Mouse (Mus musculus) adrenal gland, adult 18-20 months (tissue): ENCODE data around the gene Gm21897. TPM values are rescaled to one million over a fixed set of nuclear protein-coding genes. Genes with fewer than 3 reads are reported as not detected.
"Not testable (repeated sequence)": the region's sequence is repeated elsewhere in the genome, so short reads cannot be mapped to it uniquely, and the experiment has no call there.

Experiments used
- DNase-seq, 2 experiments: peaks; one replicate each; pipeline ENCODE4 v3.0.0; 2021 to 2022; ENCODE audit warnings: low spot score in 2 of 2
- long read RNA-seq, 2 experiments: library from polyadenylated mRNA; stranded (forward); transcript quantifications; one replicate each; pipeline ENCODE4 v2.0.0; 2021
- total RNA-seq, 2 experiments: library from RNA; stranded (reverse); gene quantifications; 1 replicate in 1 of 2; 2 replicates in 1 of 2; pipeline ENCODE4 v1.2.3; 2021

Gene Gm21897
- total RNA-seq: not detected
- long read RNA-seq, experiment 1: 0 reads
- long read RNA-seq, experiment 2: 0 reads

DNA sequence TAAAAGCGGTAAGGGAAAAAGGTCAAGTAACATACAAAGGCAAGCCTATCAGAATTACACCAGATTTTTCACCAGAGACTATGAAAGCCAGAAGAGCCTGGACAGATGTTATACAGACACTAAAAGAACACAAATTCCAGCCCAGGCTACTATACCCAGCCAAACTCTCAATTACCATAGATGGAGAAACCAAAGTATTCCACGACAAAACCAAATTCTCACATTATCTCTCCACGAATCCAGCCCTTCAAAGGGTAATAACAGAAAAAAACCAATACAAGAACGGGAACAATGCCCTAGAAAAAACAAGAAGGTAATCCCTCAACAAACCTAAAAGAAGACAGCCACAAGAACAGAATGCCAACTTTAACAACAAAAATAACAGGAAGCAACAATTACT, at the start of gene Gm21897:
Gene Gm21897, plus strand, starts transcription at position 301 of the 400 bp plus-strand sequence.
- DNase-seq: not testable (repeated sequence)

DNA sequence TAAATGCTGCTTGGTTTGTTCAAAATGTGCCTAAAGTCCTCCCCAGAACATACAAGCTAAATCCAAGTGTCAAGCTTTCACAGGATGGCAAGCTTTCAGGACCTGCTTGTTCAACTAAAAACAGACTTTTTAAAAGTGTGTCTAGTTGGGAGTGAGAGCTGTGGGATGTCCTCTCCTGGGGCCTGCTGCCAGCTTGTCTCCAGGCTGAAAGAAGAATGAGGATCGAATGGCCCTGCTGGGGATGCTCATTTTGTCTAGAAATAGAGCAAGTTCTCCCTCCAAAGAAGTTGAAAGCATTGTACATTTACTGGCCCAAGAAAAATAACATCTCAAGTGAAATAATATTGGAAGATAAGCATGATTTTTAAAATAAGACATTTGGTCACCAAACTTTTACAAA, 45.0 kb upstream of the Gm21897 start:
- no peak for DNase-seq

DNA sequence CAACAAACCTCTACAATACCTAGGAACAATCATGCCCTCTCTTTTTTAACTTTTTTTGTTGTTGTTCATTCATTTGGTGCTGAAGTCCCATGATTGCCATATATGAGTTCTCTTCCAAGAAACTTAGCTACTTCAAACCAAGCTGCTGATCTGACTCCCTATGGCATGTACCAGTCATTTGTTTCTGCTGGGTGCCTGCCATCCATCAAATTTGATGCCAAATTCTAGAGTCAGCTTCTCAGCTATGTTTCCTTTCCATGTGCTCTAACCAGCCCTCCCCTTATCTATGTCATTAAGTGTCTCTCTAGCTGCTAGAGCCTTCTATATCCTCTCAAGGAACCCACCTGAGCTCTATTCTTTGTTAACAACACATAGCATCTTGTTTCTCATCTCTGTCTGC, 39.8 kb upstream of the Gm21897 start:
- DNase-seq: no peak

DNA sequence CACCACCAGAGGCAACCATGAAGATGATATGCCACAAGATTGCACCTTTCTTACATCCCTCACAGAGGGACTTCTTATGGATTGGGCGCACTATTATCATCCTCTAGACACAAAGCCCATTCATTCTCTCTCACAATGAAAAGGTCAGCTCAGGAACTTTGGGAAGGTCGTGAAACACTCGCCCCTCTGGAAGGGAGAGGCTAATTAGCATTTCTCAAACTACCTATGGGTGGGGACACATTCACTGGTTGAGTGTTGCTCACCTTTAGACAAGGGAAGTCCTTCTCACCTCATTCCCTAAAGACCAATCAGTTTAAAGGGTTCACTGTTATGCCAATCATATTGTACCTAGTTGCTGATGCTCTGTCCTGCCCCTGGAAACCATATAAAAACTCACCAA, 24.2 kb upstream of the Gm21897 start:
- no peak for DNase-seq

DNA sequence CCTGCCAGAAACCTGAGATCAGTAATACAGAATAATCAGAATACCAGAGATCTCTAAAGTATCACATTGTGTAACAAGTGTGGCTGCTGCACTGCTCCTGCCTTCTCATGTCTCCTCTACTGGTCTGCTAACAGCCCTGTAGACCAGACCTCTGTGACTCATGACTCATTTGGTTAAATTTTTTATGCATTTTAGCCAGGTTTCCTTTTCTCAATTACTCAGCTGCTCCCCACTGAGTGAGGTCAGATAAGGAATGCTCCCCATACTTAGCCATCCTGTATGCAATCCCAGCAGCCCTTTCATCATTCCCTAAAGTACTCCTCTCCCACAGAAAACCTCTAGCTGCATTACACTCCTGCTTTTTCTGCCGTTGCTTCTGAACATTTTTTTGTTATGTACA, 23.0 kb upstream of the Gm21897 start:
- no peak for DNase-seq

DNA sequence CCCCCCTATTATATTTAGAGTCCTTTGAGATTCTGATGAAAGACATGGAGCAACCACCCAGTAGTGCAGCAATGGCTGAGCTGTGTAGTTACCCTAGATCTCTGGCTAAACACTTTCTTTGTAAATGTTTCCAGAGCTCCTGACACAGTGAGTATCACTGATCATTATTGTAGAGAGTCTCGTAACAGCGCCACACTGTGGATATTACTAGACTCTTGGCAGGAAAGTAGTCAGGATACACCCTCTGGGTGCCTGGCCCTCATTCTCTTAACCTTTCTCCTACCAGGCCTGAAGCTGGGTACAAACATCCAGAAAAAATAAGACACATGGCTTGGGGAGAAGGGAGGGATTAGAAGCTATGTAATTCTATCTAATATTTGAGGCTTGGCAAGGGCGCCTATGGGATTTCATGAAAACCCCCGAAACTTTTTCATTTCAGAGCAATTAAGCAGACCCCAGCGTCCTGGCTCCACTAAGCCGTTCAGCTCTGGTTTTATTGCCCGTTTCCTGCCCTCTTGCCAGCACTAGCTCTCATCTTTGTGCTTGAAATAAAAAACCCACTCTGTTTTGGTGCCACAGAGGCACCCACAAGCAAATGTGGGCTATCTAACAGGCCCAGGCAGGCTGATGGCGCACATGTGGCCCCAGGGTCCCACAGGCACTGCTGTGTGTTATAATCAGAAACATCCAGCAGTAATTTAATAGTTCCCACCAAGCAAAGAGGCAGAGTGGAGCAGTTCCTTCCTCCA, 22.2 kb upstream of the Gm21897 start:
- peak in 1 of 2 experiments; percentile 4 for DNase-seq

DNA sequence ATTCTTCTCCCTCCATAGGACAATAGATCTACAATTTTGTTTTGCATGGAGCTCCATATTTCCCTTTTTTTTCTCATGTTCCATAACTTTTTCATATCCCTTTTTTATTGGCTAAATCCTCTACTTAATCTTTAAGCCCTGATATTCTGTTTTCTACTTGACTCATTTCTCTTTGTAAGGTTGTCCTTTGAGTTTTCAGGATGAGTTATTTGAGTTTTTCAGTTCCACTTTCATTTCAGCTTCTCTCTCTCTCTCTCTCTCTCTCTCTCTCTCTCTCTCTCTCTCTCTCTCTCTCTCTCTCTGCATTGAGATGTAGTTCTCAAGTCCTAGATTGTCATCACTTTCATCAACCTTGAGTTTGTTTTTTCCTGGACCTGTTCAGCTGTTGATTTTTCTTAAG, 17.3 kb downstream of the Gm21897 start:
- DNase-seq: no peak

DNA sequence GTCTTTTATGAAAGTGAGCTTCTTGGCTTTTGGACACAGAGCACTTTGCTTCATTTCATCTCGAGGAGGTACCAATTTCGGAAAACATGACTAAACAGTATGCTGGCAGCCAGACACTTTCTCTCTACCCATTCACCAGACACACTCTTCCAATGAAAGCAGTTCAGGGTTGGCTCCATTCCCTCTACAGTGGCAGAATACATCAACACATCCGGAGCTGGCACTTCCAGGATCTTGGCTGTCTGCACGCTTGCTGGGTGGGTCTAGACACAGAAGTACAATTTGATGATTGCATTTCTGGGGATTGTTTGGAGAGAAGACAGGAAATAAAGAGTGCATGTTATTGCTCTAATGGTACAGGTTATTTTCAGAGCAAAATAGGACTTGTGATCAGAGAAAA, 21.8 kb downstream of the Gm21897 start:
- DNase-seq: no peak

DNA sequence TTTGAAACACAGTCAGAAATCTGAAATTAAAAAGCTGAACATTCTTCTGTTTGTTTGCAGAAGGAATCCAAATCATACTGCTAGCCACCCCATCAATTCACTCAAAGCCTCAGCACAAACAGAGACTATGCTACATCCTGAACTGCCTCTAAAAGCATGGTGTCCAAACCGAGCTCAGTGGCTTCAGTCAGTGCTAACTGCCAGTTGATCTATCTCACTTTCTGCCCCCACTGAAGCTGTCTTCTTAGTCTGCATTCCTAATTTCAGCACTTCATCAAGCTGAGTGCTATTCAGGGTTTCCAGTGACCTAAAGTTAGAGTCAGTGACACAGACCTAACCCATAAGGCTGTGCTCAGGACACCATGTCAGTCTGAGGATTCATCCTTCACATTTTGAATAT, 28.8 kb downstream of the Gm21897 start:
- no peak for DNase-seq

DNA sequence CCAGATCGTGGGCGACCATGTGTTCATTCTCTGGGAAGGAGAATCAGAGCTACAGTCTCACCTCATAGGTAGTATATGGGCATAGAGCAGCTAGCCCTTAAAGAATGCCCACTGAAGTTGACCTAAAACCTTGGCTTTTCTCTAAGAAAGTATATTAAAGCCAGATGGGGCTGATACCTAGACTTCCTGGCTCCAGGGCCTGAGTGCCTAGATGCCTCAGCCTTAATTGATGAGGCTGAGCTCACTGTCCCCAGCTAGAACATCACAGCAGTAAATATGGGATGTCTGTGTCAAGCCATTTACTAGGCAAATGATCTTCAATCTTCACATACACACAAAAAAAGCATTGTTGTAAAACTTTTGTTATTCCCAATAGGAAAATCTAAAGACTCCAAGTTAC, 32.1 kb downstream of the Gm21897 start:
- no peak for DNase-seq

DNA sequence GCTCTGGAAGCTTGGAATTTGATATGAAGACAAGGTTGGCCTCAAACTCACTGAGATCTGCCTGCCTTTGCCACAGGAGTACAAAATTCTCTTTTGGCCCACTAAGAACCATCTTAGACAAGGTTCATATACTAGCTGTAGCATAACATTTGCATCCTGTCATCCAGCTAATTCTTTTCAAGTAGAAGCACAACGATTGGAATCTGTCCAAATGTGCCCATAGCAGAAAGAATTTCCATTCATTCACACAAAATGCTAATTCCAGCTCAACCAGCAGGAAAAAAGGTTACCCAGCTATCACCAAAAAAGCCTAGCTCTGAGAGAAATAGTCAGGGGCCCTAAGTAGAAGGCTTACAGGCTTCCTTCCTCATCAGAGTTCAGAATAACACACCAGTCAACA, 34.0 kb downstream of the Gm21897 start:
- DNase-seq: no peak

DNA sequence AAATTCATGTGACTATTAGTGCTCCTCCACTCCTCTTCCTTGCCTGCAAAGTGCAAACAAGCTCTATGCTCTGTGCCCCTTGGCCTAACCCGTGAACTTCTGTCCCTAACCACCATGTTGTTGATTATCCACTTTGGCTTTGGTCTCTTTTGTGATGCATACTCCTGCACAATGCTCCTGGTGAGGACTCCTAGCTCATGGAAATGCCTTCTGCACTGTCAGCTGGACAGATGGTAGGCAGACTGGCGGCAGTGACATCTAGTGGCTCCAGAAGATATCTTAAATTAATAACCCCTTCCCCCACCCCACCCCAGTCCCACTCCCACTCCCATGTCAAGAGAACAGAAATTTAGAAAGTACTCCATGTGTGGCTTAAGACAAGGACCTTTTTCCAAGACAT, 35.1 kb downstream of the Gm21897 start:
- DNase-seq: no peak

DNA sequence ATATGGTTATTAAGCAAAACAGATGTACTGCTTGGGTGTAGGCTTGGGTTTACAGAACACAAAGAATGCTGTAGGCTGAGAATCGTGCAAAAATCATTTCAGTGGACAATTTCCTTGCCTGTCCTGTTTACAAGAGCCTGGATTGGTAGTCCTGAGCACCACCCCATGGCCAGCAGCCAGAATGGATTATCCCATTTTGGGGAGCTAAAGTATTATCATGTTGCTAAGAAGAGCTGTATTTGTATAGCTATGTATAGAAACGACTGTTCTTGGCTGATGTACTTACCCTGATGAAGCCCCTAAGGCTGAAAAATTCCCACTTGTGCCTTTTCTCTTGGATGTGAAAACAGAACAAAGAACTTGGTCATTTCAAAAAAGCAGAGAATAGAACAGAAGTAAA, 37.6 kb downstream of the Gm21897 start:
- no peak for DNase-seq

DNA sequence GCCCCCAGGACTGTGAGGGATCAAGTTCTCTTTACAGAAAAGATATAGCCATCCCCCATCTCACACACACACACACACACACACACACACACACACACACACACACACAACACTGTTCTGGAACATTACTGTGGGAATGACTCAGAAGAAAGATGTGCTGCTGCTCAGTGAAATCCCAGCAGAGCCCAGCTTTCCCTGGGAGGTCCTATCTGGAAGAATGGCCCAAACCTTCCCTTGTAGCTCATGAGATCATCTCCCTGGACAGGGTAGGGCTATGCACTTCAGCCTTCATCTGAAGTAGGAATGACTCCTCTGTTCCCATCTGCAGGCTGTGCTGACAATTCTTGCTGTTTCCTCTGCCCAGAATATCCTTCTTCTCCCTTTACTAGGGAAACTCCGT, 38.1 kb downstream of the Gm21897 start:
- DNase-seq: no peak

DNA sequence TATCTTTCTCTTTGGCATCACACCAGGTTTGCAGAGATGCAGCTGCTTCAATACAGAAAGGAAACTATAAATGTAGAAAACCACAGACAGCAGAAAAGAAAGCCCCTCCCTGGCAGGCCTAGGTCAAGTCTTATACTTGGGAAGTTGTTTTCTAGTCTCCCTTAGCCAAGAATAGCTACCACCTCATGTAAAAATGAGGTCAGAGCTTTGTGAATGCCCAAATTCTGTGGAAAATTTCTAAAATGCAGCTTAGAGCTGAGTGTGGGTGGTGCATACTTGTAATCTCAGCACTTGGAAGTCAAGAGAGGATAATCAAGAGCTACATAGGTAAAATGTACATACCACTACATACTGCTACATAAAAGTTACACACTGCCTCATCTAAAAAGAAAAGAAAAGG, 40.5 kb downstream of the Gm21897 start:
- no peak for DNase-seq

DNA sequence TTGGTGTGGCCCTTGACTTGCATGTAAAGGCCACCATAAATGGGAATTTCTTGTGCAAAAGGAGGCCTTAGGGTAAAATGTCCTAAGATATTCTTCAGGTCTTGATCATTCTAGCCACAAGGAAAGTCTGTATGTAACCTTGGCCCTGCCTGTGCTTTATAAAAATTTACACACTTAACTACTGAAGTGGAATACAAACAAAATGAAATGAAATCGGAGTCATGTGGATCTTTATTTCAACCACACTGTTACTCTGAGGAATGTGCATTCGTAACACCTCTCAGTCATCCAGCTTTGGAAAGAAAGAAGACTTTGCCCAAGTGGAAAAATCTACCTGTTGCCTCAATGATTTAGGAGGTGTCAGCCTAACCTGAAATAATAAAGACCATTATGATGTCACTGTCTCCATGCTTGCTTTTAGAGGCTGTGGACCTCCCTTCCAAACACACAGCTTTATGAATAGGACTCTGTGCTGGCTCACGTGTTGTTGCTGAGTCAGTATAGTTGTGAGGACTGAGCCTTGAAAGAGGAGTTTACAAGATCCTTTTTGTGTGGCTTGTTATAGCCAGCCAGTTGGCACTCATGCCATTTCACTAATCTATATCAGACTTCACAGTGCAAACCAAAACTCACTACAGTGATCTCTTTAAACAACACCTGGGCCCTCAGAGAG, 42.0 kb downstream of the Gm21897 start:
- DNase-seq: no peak

DNA sequence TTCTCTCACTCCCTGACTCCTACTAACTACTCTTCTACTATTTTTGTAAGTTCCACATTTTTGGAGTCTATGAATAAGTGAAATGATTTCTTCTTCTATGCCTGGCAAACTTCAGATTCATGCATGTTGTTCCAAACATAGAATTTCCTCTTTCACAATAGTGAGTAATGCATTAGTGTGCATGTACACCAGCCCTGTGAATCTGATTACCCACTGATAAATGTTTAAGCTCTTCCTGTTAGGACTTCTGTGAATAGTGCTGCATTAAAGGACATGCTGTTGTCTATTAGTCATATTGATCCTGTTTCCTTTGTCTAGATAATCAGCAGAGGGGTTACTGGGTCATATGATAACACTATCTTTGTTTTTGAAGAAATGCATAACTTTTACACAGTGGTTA, 43.6 kb downstream of the Gm21897 start:
- DNase-seq: no peak
